Mouse (Mus musculus): ENCODE data around the gene Syngr3.

DNA sequence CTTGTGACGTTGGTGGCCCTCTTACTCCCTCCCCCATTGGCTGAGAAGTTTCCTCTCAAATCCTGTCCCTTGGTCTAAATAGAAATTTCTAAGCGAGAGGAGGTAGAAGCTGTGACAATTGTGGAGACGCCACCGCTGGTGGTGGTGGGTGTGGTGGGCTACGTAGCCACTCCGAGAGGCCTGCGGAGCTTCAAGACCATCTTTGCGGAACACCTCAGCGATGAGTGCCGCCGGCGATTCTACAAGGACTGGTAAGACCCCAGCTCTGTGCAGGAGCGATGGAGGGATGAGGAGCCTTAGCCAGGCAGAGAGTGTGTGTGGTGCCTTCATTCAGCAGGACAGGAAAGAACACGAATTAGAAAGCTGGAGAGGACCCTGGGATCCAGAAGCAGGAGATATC is 41.0 kb upstream of the Syngr3 start:
- no peak for TF ChIP-seq POLR2A (IDR thresholded peaks at IDR 0.05; ENCODE audit: borderline replicate concordance, low read depth, low read length)
- no peak for TF ChIP-seq CTCF (IDR thresholded peaks at IDR 0.05; ENCODE audit: low read depth, low read length)
